Mouse (Mus musculus): ENCODE measurements around the gene Vps33b.

GRCm38 (mm10) chr7:80276374-80276773 is 6.9 kb downstream of the Vps33b start:
- TF ChIP-seq GATA1 (IDR thresholded peaks at IDR 0.05; ENCODE audit: borderline replicate concordance, low read length) (no peak; the same call in 2 of the 3 replicates), FLI1 (IDR thresholded peaks at IDR 0.05; ENCODE audit: low read length) (no peak)

Measured in megakaryocyte, embryonic 14.5 days (primary cell).